Mouse (Mus musculus): ENCODE measurements around the gene Krtap16-1. TPM values are rescaled to one million over a fixed set of nuclear protein-coding genes. Genes with fewer than 3 reads are reported as not detected.
A peak's percentile ranks its signal among the peaks of the same experiment; 100 is the strongest.

Gene Krtap16-1
- polyA plus RNA-seq (2015; fragmentation: Nextera tagmentation; extraction: Ambion mirVana), result 0.15 TPM in 1 of 2 replicates, not detected in the other

GRCm38 (mm10) chr11:99986180-99986647 lies at the start of gene Krtap16-1:
Gene Krtap16-1, minus strand, starts transcription at chr11:99986597.
- 80% methylated on average over 8 of the region's 8 CpGs for WGBS
- no peak for ATAC-seq
- no peaks in the 10 kb centered on the region for H3K9me3 ChIP-seq (ENCODE audit: control insufficient read depth, low read length)
- H3K4me1 ChIP-seq (ENCODE audit: control insufficient read depth, insufficient read depth, low read depth, low read length), result peaks cover 6% of the 10 kb centered on the region; the same call in 1 of the 2 replicates
- peak within 1 kb of the TSS; percentile 13; the same call in 1 of the 2 replicates for H3K9ac ChIP-seq (ENCODE audit: low read depth, low read length)
- no peaks in the 10 kb centered on the region for H3K36me3 ChIP-seq (ENCODE audit: control insufficient read depth, insufficient read depth, low read length)
- H3K27me3 ChIP-seq (replicated peaks; ENCODE audit: control insufficient read depth, insufficient read depth, low read length), result 0 out of 2 replicates have a peak, but pooled peaks cover 2% of the 10 kb centered on the region
- no peak within 1 kb of the TSS for H3K4me3 ChIP-seq (ENCODE audit: low read length)
- 0 out of 2 replicates have a peak within 1 kb of the TSS, but pooled peaks have one; percentile 5 for H3K4me2 ChIP-seq (ENCODE audit: low read length)
- peak within 1 kb of the TSS; percentile 74 for H3K27ac ChIP-seq (ENCODE audit: low read depth, low read length)

- ATAC-seq, result no peak
- Histone ChIP-seq H3K4me2 (ENCODE audit: low read length) (no peak within 1 kb of the TSS), H3K9me3 (ENCODE audit: control insufficient read depth, low read length) (no peaks in the 10 kb centered on the region), H3K36me3 (ENCODE audit: control insufficient read depth, insufficient read depth, low read length) (no peaks in the 10 kb centered on the region), H3K9ac (ENCODE audit: low read depth, low read length) (no peak within 1 kb of the TSS), H3K27ac (ENCODE audit: low read depth, low read length) (no peak within 1 kb of the TSS), H3K27me3 (replicated peaks; ENCODE audit: control insufficient read depth, insufficient read depth, low read length) (no peaks in the 10 kb centered on the region), H3K4me3 (ENCODE audit: low read length) (no peak within 1 kb of the TSS), H3K4me1 (ENCODE audit: control insufficient read depth, insufficient read depth, low read depth, low read length) (no peaks in the 10 kb centered on the region)
- 89% methylated on average over 6 of the region's 6 CpGs for WGBS
Measured at GRCm38 (mm10) chr11:100029768-100030167, 43.4 kb upstream of the Krtap16-1 start, which contains the start of gene Krt33b. Gene Krt33b, minus strand, starts transcription at chr11:100029868.

GRCm38 (mm10) chr11:100021438-100021837 lies 35.0 kb upstream of the Krtap16-1 start:
- H3K27ac ChIP-seq (ENCODE audit: low read depth, low read length), result no peak overlapping the region
- H3K9me3 ChIP-seq (ENCODE audit: control insufficient read depth, low read length), result no peaks in the 10 kb centered on the region
- ATAC-seq, result no peak
- no peak overlapping the region for H3K4me3 ChIP-seq (ENCODE audit: low read length)
- H3K4me1 ChIP-seq (ENCODE audit: control insufficient read depth, insufficient read depth, low read depth, low read length), result no peaks in the 10 kb centered on the region
- WGBS, result 85% methylated on average over 5 of the region's 5 CpGs
- no peaks in the 10 kb centered on the region for H3K36me3 ChIP-seq (ENCODE audit: control insufficient read depth, insufficient read depth, low read length)
- no peaks in the 10 kb centered on the region for H3K27me3 ChIP-seq (replicated peaks; ENCODE audit: control insufficient read depth, insufficient read depth, low read length)
- no peak overlapping the region for H3K9ac ChIP-seq (ENCODE audit: low read depth, low read length)
- no peak overlapping the region for H3K4me2 ChIP-seq (ENCODE audit: low read length)

- ATAC-seq, result no peak
- no peaks in the 10 kb centered on the region for H3K4me1 ChIP-seq (ENCODE audit: control insufficient read depth, insufficient read depth, low read depth, low read length)
- no peaks in the 10 kb centered on the region for H3K27me3 ChIP-seq (replicated peaks; ENCODE audit: control insufficient read depth, insufficient read depth, low read length)
- H3K36me3 ChIP-seq (ENCODE audit: control insufficient read depth, insufficient read depth, low read length), result no peaks in the 10 kb centered on the region
- H3K4me3 ChIP-seq (ENCODE audit: low read length), result no peak overlapping the region
- no peak overlapping the region for H3K4me2 ChIP-seq (ENCODE audit: low read length)
- no peaks in the 10 kb centered on the region for H3K9me3 ChIP-seq (ENCODE audit: control insufficient read depth, low read length)
- H3K27ac ChIP-seq (ENCODE audit: low read depth, low read length), result no peak overlapping the region
- 85% methylated on average over 1 of the region's 1 CpGs for WGBS
- no peak overlapping the region for H3K9ac ChIP-seq (ENCODE audit: low read depth, low read length)
Measured at GRCm38 (mm10) chr11:100019466-100019865, 33.1 kb upstream of the Krtap16-1 start.

GRCm38 (mm10) chr11:100016112-100016511 lies 29.7 kb upstream of the Krtap16-1 start, which contains the start of gene Krt33a:
Gene Krt33a, minus strand, starts transcription at chr11:100016212.
- Histone ChIP-seq H3K36me3 (ENCODE audit: control insufficient read depth, insufficient read depth, low read length) (no peaks in the 10 kb centered on the region), H3K4me3 (ENCODE audit: low read length) (no peak within 1 kb of the TSS), H3K27ac (ENCODE audit: low read depth, low read length) (no peak within 1 kb of the TSS), H3K9me3 (ENCODE audit: control insufficient read depth, low read length) (no peaks in the 10 kb centered on the region), H3K27me3 (replicated peaks; ENCODE audit: control insufficient read depth, insufficient read depth, low read length) (no peaks in the 10 kb centered on the region), H3K4me1 (ENCODE audit: control insufficient read depth, insufficient read depth, low read depth, low read length) (no peaks in the 10 kb centered on the region), H3K4me2 (ENCODE audit: low read length) (no peak within 1 kb of the TSS), H3K9ac (ENCODE audit: low read depth, low read length) (no peak within 1 kb of the TSS)
- ATAC-seq, result no peak
- WGBS, result 85% methylated on average over 4 of the region's 4 CpGs

- no peak overlapping the region for H3K4me3 ChIP-seq (ENCODE audit: low read length)
- no peak overlapping the region for H3K4me2 ChIP-seq (ENCODE audit: low read length)
- H3K27me3 ChIP-seq (replicated peaks; ENCODE audit: control insufficient read depth, insufficient read depth, low read length), result no peaks in the 10 kb centered on the region
- no peaks in the 10 kb centered on the region for H3K36me3 ChIP-seq (ENCODE audit: control insufficient read depth, insufficient read depth, low read length)
- no peak overlapping the region for H3K9ac ChIP-seq (ENCODE audit: low read depth, low read length)
- H3K27ac ChIP-seq (ENCODE audit: low read depth, low read length), result no peak overlapping the region
- no peaks in the 10 kb centered on the region for H3K4me1 ChIP-seq (ENCODE audit: control insufficient read depth, insufficient read depth, low read depth, low read length)
- H3K9me3 ChIP-seq (ENCODE audit: control insufficient read depth, low read length), result no peaks in the 10 kb centered on the region
- WGBS, result 81% methylated on average over 4 of the region's 4 CpGs
- ATAC-seq, result no peak
Measured at GRCm38 (mm10) chr11:100013691-100014171, 27.3 kb upstream of the Krtap16-1 start.

GRCm38 (mm10) chr11:100010682-100011081 lies 24.3 kb upstream of the Krtap16-1 start:
- Histone ChIP-seq H3K4me2 (ENCODE audit: low read length) (no peak overlapping the region), H3K27me3 (replicated peaks; ENCODE audit: control insufficient read depth, insufficient read depth, low read length) (no peaks in the 10 kb centered on the region), H3K4me1 (ENCODE audit: control insufficient read depth, insufficient read depth, low read depth, low read length) (no peaks in the 10 kb centered on the region), H3K27ac (ENCODE audit: low read depth, low read length) (no peak overlapping the region), H3K9ac (ENCODE audit: low read depth, low read length) (no peak overlapping the region), H3K9me3 (ENCODE audit: control insufficient read depth, low read length) (no peaks in the 10 kb centered on the region), H3K4me3 (ENCODE audit: low read length) (no peak overlapping the region), H3K36me3 (ENCODE audit: control insufficient read depth, insufficient read depth, low read length) (no peaks in the 10 kb centered on the region)
- no peak for ATAC-seq
- 81% methylated on average over 5 of the region's 5 CpGs for WGBS

- no peaks in the 10 kb centered on the region for H3K27me3 ChIP-seq (replicated peaks; ENCODE audit: control insufficient read depth, insufficient read depth, low read length)
- H3K9me3 ChIP-seq (ENCODE audit: control insufficient read depth, low read length), result no peaks in the 10 kb centered on the region
- H3K4me1 ChIP-seq (ENCODE audit: control insufficient read depth, insufficient read depth, low read depth, low read length), result no peaks in the 10 kb centered on the region
- no peak overlapping the region for H3K4me3 ChIP-seq (ENCODE audit: low read length)
- no peaks in the 10 kb centered on the region for H3K36me3 ChIP-seq (ENCODE audit: control insufficient read depth, insufficient read depth, low read length)
- no peak for ATAC-seq
- 86% methylated on average over 5 of the region's 5 CpGs for WGBS
- no peak overlapping the region for H3K9ac ChIP-seq (ENCODE audit: low read depth, low read length)
- H3K27ac ChIP-seq (ENCODE audit: low read depth, low read length), result no peak overlapping the region
- H3K4me2 ChIP-seq (ENCODE audit: low read length), result no peak overlapping the region
Measured at GRCm38 (mm10) chr11:100008336-100008735, 21.9 kb upstream of the Krtap16-1 start.

- 54% methylated on average over 3 of the region's 3 CpGs for WGBS
Measured at GRCm38 (mm10) chr11:100006624-100007023, 20.2 kb upstream of the Krtap16-1 start.

More at GRCm38 (mm10) chr11:100006624-100007023, 20.2 kb upstream of the Krtap16-1 start:
- no peak overlapping the region for H3K9ac ChIP-seq (ENCODE audit: low read depth, low read length)
- H3K27me3 ChIP-seq (replicated peaks; ENCODE audit: control insufficient read depth, insufficient read depth, low read length), result no peaks in the 10 kb centered on the region
- H3K4me2 ChIP-seq (ENCODE audit: low read length), result no peak overlapping the region
- no peaks in the 10 kb centered on the region for H3K4me1 ChIP-seq (ENCODE audit: control insufficient read depth, insufficient read depth, low read depth, low read length)
- no peaks in the 10 kb centered on the region for H3K36me3 ChIP-seq (ENCODE audit: control insufficient read depth, insufficient read depth, low read length)
- H3K27ac ChIP-seq (ENCODE audit: low read depth, low read length), result no peak overlapping the region
- no peak for ATAC-seq
- 0 out of 2 replicates have a peak, but pooled peaks cover 3% of the 10 kb centered on the region for H3K9me3 ChIP-seq (ENCODE audit: control insufficient read depth, low read length)
- H3K4me3 ChIP-seq (ENCODE audit: low read length), result no peak overlapping the region

All from hindbrain, embryonic 16.5 days (tissue).